Mouse (Mus musculus) hindbrain, embryonic 14.5 days (tissue): Measurements from ENCODE around the gene Glipr2. TPM values are rescaled to one million over a fixed set of nuclear protein-coding genes. Genes with fewer than 3 reads are reported as not detected.

Experiments
- ATAC-seq: fragments of 200-750 bp; cut with Nextera tagmentation; 2 replicates; pipeline ENCODE4 v1.8.0; 2017; ENCODE audit warnings: moderate number of reproducible peaks, mild to moderate bottlenecking, moderate TSS enrichment, moderate library complexity; ENCODE audit not compliant: low FRiP score
- DNase-seq: peaks from one replicate; pipeline ENCODE4 v3.0.0-alpha.2; 2015; ENCODE audit warnings: low spot score
- H3K27ac ChIP-seq: fragments of 300-500 bp; sonication (generic); 2 replicates; pipeline ENCODE4 v1.5.1; 2014; ENCODE audit warnings: mild to moderate bottlenecking, moderate library complexity
- H3K27me3 ChIP-seq: fragments of 300-500 bp; sonication (generic); 2 replicates; pipeline ENCODE4 v1.6.1; 2014; ENCODE audit warnings: mild to moderate bottlenecking, low read length, mixed read lengths; ENCODE audit not compliant: control insufficient read depth, insufficient read depth
- H3K36me3 ChIP-seq: fragments of 300-500 bp; sonication (generic); replicated peaks from 2 replicates; pipeline ENCODE4 v1.6.1; 2014; ENCODE audit not compliant: control insufficient read depth, insufficient read depth
- H3K4me1 ChIP-seq: fragments of 300-500 bp; sonication (generic); replicated peaks from 2 replicates; pipeline ENCODE4 v1.6.1; 2014; ENCODE audit warnings: antibody characterized with exemption, low read length, mixed read lengths; ENCODE audit not compliant: control insufficient read depth, insufficient read depth
- H3K4me2 ChIP-seq: fragments of 300-500 bp; sonication (generic); replicated peaks from 2 replicates; pipeline ENCODE4 v1.6.1; 2014; ENCODE audit warnings: mild to moderate bottlenecking, moderate library complexity
- H3K4me3 ChIP-seq: fragments of 300-500 bp; sonication (generic); replicated peaks from 2 replicates; pipeline ENCODE4 v1.5.1; 2014; ENCODE audit warnings: mild to moderate bottlenecking, low read length
- H3K9ac ChIP-seq: fragments of 300-500 bp; sonication (generic); 2 replicates; pipeline ENCODE4 v1.6.1; 2014
- H3K9me3 ChIP-seq: fragments of 300-500 bp; sonication (generic); 2 replicates; pipeline ENCODE4 v1.6.1; 2016; ENCODE audit warnings: low read length; ENCODE audit not compliant: control insufficient read depth
- WGBS: fragments of 180-500 bp; shearing (Covaris S2); extraction: QIAGEN DNeasy Blood & Tissue Kit; methylation state at CpG from one replicate; pipeline ENCODE4 v1.1.7; 2014; 5-methylcytosine and 5-hydroxymethylcytosine counted together
- polyA plus RNA-seq: library from polyadenylated mRNA; unstranded; fragments of >200 nt; fragmentation: Nextera tagmentation; extraction: Ambion mirVana; gene quantifications from 2 replicates; pipeline ENCODE4 v1.2.1, GENCODE M21; 2014

Gene Glipr2
- polyA plus RNA-seq, 1 experiment from 2014 or later = 41.4 TPM

DNA sequence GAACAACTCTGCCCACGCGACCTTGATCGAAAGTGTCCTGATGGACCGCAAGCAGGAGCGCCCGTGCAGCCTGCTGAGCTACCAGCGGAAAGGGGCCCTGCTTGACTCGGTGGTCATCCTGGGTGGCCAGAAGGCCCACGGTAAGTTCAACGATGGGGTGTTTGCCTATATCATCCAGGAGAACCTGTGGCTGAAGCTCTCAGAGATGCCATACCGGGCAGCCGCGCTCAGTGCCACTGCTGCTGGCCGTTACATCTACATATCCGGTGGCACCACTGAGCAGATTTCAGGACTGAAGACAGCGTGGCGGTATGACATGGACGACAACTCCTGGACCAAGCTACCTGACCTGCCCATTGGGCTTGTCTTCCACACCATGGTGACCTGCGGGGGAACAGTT, 27.1 kb downstream of the Glipr2 start:
- DNase-seq (no peak), ATAC-seq (no peak)
- Histone ChIP-seq H3K27ac (no peak overlapping the region), H3K4me2 (no peak overlapping the region), H3K4me3 (no peak overlapping the region), H3K27me3 (no peaks in the 10 kb centered on the region), H3K36me3 (no peaks in the 10 kb centered on the region), H3K9me3 (no peaks in the 10 kb centered on the region), H3K4me1 (peaks cover 4% of the 10 kb centered on the region), H3K9ac (no peak overlapping the region)
- WGBS = 94% methylated on average over 19 of the region's 19 CpGs

DNA sequence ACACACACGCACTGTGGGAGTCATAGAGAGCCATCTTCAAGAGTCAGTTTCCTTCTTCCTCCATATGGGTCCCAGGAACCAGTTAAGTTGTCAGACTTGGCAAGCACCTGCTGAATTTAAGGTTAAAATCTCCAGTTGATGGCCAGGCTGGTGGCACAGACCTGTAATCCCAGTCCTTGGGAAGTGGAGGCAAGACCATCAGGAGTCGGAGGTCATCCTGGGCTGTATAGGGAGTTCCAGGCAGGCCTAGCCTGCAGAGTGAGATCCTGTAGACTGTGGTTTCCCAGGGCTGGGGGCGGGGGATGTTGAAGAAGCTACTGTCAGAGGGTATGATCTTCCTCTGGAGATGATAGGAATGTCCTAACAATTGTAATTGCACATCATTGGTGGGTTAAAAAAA, 31.8 kb downstream of the Glipr2 start:
- Histone ChIP-seq H3K9ac (no peak overlapping the region), H3K4me1 (no peaks in the 10 kb centered on the region), H3K4me3 (no peak overlapping the region), H3K27ac (no peak overlapping the region), H3K36me3 (no peaks in the 10 kb centered on the region), H3K4me2 (no peak overlapping the region), H3K9me3 (no peaks in the 10 kb centered on the region), H3K27me3 (no peaks in the 10 kb centered on the region)
- DNase-seq (no peak), ATAC-seq (no peak)
- WGBS = 82% methylated on average over 3 of the region's 3 CpGs

DNA sequence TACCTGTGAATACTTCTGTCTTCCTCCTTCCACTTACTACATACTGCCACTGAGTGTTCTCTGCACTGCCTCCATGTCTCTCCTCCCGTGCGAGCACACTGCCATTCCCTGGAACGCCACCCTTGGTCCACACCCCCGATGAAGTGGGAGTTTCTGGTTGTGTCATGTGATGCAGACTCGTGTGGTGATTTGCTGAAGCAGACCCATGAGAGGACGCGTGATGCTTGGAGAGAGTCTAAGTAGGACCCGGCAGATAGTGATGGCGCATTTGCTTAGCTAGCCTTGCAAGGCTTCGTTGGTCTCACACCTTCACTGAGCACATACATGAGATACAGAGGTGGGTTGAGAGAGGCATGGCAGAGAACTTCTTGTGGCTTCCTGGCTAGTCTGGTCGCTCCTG, 35.9 kb downstream of the Glipr2 start:
- Histone ChIP-seq H3K36me3 (no peaks in the 10 kb centered on the region), H3K27me3 (no peaks in the 10 kb centered on the region), H3K4me1 (no peaks in the 10 kb centered on the region), H3K9me3 (no peaks in the 10 kb centered on the region), H3K27ac (no peak overlapping the region), H3K9ac (no peak overlapping the region), H3K4me3 (no peak overlapping the region), H3K4me2 (no peak overlapping the region)
- no peak for ATAC-seq
- no peak for DNase-seq
- 90% methylated on average over 11 of the region's 11 CpGs for WGBS

DNA sequence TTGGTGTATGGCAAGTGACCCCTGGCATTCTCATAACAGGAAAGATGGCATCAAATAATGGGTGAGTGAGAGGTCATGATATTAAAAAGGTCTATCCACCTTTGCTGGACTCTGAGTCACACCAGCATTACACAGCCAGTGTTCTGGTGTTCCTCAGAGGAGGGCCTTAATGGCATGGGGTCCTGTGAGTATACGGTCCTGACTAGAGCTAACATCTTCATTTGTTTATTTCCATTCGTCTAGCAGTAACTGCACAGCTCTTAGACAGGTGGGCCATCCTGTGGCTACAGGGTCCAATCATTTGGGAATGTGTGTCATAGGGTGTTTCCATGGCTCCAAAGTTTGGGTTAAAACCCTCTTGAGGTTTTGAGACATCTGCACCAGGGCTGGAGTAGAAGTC, 37.1 kb downstream of the Glipr2 start:
- Histone ChIP-seq H3K9ac (no peak overlapping the region), H3K9me3 (peaks cover 4% of the 10 kb centered on the region; the same call in 1 of the 2 replicates), H3K4me1 (no peaks in the 10 kb centered on the region), H3K27me3 (no peaks in the 10 kb centered on the region), H3K4me3 (no peak overlapping the region), H3K27ac (no peak overlapping the region), H3K36me3 (no peaks in the 10 kb centered on the region), H3K4me2 (no peak overlapping the region)
- ATAC-seq (no peak), DNase-seq (no peak)
- WGBS = 78% methylated on average over 2 of the region's 2 CpGs

DNA sequence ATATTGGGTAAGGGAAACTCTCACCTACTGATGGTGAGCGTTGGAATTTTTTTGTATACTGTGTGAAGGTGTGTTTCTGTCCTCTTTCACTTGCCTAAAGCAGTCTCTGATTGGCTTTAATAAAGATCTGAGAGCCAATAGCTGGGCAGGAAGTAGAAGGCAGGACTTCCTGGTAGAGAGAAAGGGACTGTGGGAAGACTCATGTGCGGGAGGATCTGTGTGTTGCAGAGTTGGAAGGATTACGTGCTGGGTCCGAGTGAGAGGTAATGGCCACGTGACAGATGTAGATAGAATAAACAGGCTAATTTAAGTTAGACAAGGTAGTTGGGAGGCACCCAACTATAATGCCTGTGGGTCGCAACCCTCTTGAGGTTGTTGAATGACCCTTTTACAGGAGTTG, 46.4 kb downstream of the Glipr2 start:
- no peak overlapping the region for H3K27ac ChIP-seq
- WGBS = 87% methylated on average over 6 of the region's 6 CpGs
- H3K36me3 ChIP-seq = no peaks in the 10 kb centered on the region
- peaks cover 4% of the 10 kb centered on the region; the same call in 1 of the 2 replicates for H3K9me3 ChIP-seq
- DNase-seq (no peak), ATAC-seq (no peak)
- no peak overlapping the region for H3K4me2 ChIP-seq
- H3K4me3 ChIP-seq = no peak overlapping the region
- no peaks in the 10 kb centered on the region for H3K4me1 ChIP-seq
- no peak overlapping the region for H3K9ac ChIP-seq
- no peaks in the 10 kb centered on the region for H3K27me3 ChIP-seq

DNA sequence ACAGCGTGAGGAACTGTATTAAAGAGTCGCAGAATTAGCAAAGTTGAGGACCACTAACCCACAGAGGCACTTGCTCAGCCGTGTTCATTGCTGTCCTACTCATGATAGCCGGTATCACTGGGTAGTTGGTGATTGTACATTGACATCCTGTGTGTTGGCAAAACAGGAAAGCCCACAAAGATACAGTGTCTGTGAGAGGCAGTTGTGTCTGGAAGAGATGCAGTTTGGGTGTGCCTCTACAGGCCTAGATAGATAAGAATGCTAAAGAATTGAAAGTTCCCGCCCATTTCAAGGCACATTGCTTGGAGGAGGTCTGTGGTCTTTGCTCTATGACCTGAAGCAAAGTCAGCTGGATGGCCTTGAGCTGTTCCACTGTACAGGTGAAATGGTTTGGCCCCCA, 46.9 kb downstream of the Glipr2 start, which contains the start of gene Clta:
Gene Clta, plus strand, starts transcription at position 327 of the 400 bp plus-strand sequence.
- Histone ChIP-seq H3K4me3 (no peak within 1 kb of the TSS), H3K27ac (no peak within 1 kb of the TSS), H3K4me2 (no peak within 1 kb of the TSS), H3K36me3 (no peaks in the 10 kb centered on the region), H3K9ac (no peak within 1 kb of the TSS), H3K4me1 (no peaks in the 10 kb centered on the region), H3K9me3 (no peaks in the 10 kb centered on the region), H3K27me3 (no peaks in the 10 kb centered on the region)
- WGBS = 92% methylated on average over 5 of the region's 5 CpGs
- DNase-seq (no peak), ATAC-seq (no peak)

DNA sequence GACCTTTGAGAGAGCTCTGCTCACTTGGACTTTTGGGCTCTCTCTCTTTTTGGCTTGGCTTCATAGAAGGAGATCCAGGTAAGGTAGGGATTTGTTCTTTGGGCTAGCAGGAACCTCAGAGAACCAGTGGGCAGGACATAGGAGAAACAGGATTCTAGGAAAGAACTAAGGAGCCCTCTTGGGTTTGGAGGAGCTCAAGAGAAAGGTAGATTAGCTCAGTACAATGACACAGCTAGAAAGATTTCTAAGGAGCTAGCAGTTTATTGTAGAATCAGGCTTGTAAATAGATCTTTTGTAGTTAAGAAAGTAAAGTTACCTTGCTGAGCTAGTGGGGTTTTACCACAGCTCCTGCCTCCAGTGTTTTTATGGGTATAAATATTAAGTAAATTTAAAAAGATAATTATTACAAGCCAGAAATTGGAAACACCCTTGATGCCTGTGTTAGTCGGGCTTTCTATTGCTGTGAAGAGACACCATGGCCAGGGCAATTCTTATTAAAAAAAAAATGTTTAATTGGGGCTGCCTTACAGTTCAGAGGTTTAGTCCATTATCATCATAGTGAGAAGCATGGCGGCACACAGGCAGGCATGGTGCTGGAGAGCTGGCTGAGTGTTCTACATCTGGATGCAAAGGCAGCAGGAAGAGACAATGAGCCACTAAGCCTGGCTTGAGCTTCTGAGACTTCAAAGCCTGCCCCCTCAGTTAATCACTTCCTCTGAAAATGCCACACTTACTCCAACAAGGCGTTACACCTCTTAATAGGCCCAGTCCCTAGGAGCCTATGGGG, 47.6 kb downstream of the Glipr2 start:
- Histone ChIP-seq H3K36me3 (no peaks in the 10 kb centered on the region), H3K9me3 (no peaks in the 10 kb centered on the region), H3K4me1 (no peaks in the 10 kb centered on the region), H3K9ac (no peak overlapping the region), H3K27ac (no peak overlapping the region), H3K4me3 (no peak overlapping the region), H3K27me3 (no peaks in the 10 kb centered on the region), H3K4me2 (no peak overlapping the region)
- ATAC-seq (no peak), DNase-seq (no peak)
- WGBS = 72% methylated on average over 3 of the region's 3 CpGs

DNA sequence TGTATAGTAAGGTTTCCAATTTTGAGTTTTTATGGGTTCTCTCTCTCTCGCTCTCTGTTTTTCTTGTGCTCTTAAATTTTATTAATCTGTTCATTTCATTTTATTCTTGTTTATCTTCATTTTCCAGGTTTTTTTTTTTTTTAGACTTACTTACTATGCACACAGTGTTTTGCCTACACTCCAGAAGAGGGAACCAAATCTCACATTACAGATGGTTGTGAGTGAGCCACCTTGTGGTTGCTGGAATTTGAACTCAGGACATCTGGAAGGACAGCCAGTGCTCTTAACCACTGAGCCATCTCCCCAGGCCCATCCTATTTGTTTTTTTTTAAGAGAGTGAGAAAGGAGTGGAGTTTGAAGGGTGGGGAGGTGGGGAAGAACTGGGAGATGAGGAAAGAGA, 53.0 kb downstream of the Glipr2 start:
- Histone ChIP-seq H3K4me2 (no peak overlapping the region), H3K27ac (no peak overlapping the region), H3K9me3 (no peaks in the 10 kb centered on the region), H3K4me3 (no peak overlapping the region), H3K27me3 (no peaks in the 10 kb centered on the region), H3K36me3 (0 out of 2 replicates have a peak, but pooled peaks cover 4% of the 10 kb centered on the region), H3K9ac (no peak overlapping the region), H3K4me1 (peaks cover 23% of the 10 kb centered on the region)
- DNase-seq = no peak
- no peak for ATAC-seq
- 97% methylated on average over 1 of the region's 1 CpGs for WGBS

DNA sequence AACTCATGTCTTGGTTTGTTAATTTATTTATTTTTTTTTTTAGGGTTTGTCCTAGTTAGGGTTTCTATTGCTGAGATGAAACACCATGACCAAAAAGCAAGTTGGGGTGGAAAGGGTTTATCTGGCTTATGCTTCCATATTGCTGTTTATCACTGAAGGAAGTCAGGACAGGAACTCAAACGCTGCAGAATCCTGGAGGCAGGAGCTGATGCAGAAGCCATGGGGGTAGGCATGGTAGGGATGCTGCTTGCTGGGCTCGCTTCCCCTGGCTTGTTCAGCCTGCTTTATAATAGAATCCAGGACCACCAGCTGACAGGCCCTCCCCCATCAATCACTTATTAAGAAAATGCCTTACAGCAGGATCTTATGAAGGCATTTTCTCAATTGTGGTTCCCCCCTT, 53.7 kb downstream of the Glipr2 start:
- no peak overlapping the region for H3K4me3 ChIP-seq
- H3K27ac ChIP-seq = no peak overlapping the region
- H3K36me3 ChIP-seq = 0 out of 2 replicates have a peak, but pooled peaks cover 4% of the 10 kb centered on the region
- WGBS = 40% methylated on average over 2 of the region's 2 CpGs
- H3K9me3 ChIP-seq = no peaks in the 10 kb centered on the region
- no peaks in the 10 kb centered on the region for H3K27me3 ChIP-seq
- no peak for ATAC-seq
- DNase-seq = no peak
- peaks cover 23% of the 10 kb centered on the region for H3K4me1 ChIP-seq
- H3K9ac ChIP-seq = no peak overlapping the region
- H3K4me2 ChIP-seq = no peak overlapping the region
